Mouse (Mus musculus) hindbrain, embryonic 16.5 days (tissue): ENCODE measurements around the gene Smim20. TPM values are rescaled to one million over a fixed set of nuclear protein-coding genes. Genes with fewer than 3 reads are reported as not detected.

Source experiments
- ATAC-seq: fragments of 200-750 bp; cut with Nextera tagmentation; 2 replicates; pipeline ENCODE4 v1.8.0; 2017; ENCODE audit warnings: moderate TSS enrichment, moderate library complexity
- H3K27ac ChIP-seq: fragments of 300-500 bp; sonication (generic); 2 replicates; pipeline ENCODE4 v1.5.1; 2014; ENCODE audit warnings: low read depth, mild to moderate bottlenecking, control low read depth, low read length, moderate library complexity
- H3K27me3 ChIP-seq: fragments of 300-500 bp; sonication (generic); replicated peaks from 2 replicates; pipeline ENCODE4 v1.6.1; 2014; ENCODE audit warnings: low read length; ENCODE audit not compliant: control insufficient read depth, insufficient read depth
- H3K36me3 ChIP-seq: fragments of 300-500 bp; sonication (generic); 2 replicates; pipeline ENCODE4 v1.6.1; 2014; ENCODE audit warnings: mild to moderate bottlenecking, low read length, moderate library complexity, mixed read lengths; ENCODE audit not compliant: control insufficient read depth, insufficient read depth
- H3K4me1 ChIP-seq: fragments of 300-500 bp; sonication (generic); 2 replicates; pipeline ENCODE4 v1.6.1; 2014; ENCODE audit warnings: low read depth, low read length; ENCODE audit not compliant: control insufficient read depth, insufficient read depth
- H3K4me2 ChIP-seq: fragments of 300-500 bp; sonication (generic); 2 replicates; pipeline ENCODE4 v1.6.1; 2014; ENCODE audit warnings: mild to moderate bottlenecking, low read length, control low read depth, moderate library complexity
- H3K4me3 ChIP-seq: fragments of 300-500 bp; sonication (generic); 2 replicates; pipeline ENCODE4 v1.5.1; 2014; ENCODE audit warnings: mild to moderate bottlenecking, low read length, control low read depth, moderate library complexity
- H3K9ac ChIP-seq: fragments of 300-500 bp; sonication (generic); 2 replicates; pipeline ENCODE4 v1.6.1; 2014; ENCODE audit warnings: low read depth, mild to moderate bottlenecking, control low read depth, low read length, moderate library complexity
- H3K9me3 ChIP-seq: fragments of 300-500 bp; sonication (generic); 2 replicates; pipeline ENCODE4 v1.6.1; 2014; ENCODE audit warnings: mild to moderate bottlenecking, low read length, moderate library complexity; ENCODE audit not compliant: control insufficient read depth
- WGBS: fragments of 180-500 bp; shearing (Covaris S2); extraction: QIAGEN DNeasy Blood & Tissue Kit; methylation state at CpG from one replicate; pipeline ENCODE4 v1.1.7; 2014; 5-methylcytosine and 5-hydroxymethylcytosine counted together
- polyA plus RNA-seq: library from polyadenylated mRNA; unstranded; fragments of >200 nt; fragmentation: Nextera tagmentation; extraction: Ambion mirVana; gene quantifications from 2 replicates; pipeline ENCODE4 v1.2.1, GENCODE M21; 2015

The Smim20 gene
- polyA plus RNA-seq, 1 experiment from 2014 or later, result 80.1 TPM

GRCm38 (mm10) chr5:53315829-53316228 lies 48.9 kb downstream of the Smim20 start:
- H3K4me1 ChIP-seq, result no peaks in the 10 kb centered on the region
- H3K4me2 ChIP-seq, result no peak overlapping the region
- ATAC-seq, result no peak
- no peak overlapping the region for H3K27ac ChIP-seq
- WGBS, result 66% methylated on average over 2 of the region's 2 CpGs
- no peaks in the 10 kb centered on the region for H3K9me3 ChIP-seq
- H3K4me3 ChIP-seq, result no peak overlapping the region
- H3K27me3 ChIP-seq, result no peaks in the 10 kb centered on the region
- H3K36me3 ChIP-seq, result no peaks in the 10 kb centered on the region
- H3K9ac ChIP-seq, result no peak overlapping the region

- Histone ChIP-seq H3K27ac (no peak overlapping the region), H3K9me3 (no peaks in the 10 kb centered on the region), H3K4me3 (no peak overlapping the region), H3K4me2 (no peak overlapping the region), H3K36me3 (no peaks in the 10 kb centered on the region), H3K9ac (no peak overlapping the region), H3K4me1 (no peaks in the 10 kb centered on the region), H3K27me3 (no peaks in the 10 kb centered on the region)
- WGBS, result 82% methylated on average over 3 of the region's 3 CpGs
- no peak for ATAC-seq
These were observed 50.5 kb downstream of the Smim20 start for GRCm38 (mm10) chr5:53317396-53317795.

GRCm38 (mm10) chr5:53317885-53318466 lies 51.1 kb downstream of the Smim20 start:
- WGBS, result 84% methylated on average over 7 of the region's 7 CpGs
- H3K4me1 ChIP-seq, result no peaks in the 10 kb centered on the region
- no peaks in the 10 kb centered on the region for H3K27me3 ChIP-seq
- no peaks in the 10 kb centered on the region for H3K9me3 ChIP-seq
- no peak overlapping the region for H3K4me3 ChIP-seq
- no peak overlapping the region for H3K4me2 ChIP-seq
- no peak overlapping the region for H3K27ac ChIP-seq
- H3K9ac ChIP-seq, result no peak overlapping the region
- H3K36me3 ChIP-seq, result no peaks in the 10 kb centered on the region
- no peak for ATAC-seq

- no peak overlapping the region for H3K4me3 ChIP-seq
- WGBS, result 75% methylated on average over 3 of the region's 3 CpGs
These were observed 53.4 kb downstream of the Smim20 start for GRCm38 (mm10) chr5:53320331-53320730.

GRCm38 (mm10) chr5:53321901-53322300 lies 55.0 kb downstream of the Smim20 start:
- no peak for ATAC-seq
- H3K27me3 ChIP-seq, result no peaks in the 10 kb centered on the region
- no peak overlapping the region for H3K4me2 ChIP-seq
- H3K4me1 ChIP-seq, result peaks cover 3% of the 10 kb centered on the region
- no peak overlapping the region for H3K27ac ChIP-seq
- H3K9ac ChIP-seq, result no peak overlapping the region
- H3K4me3 ChIP-seq, result no peak overlapping the region
- WGBS, result 94% methylated on average over 9 of the region's 9 CpGs
- H3K36me3 ChIP-seq, result no peaks in the 10 kb centered on the region
- no peaks in the 10 kb centered on the region for H3K9me3 ChIP-seq

More at GRCm38 (mm10) chr5:53320331-53320730, 53.4 kb downstream of the Smim20 start:
- no peak for ATAC-seq
- Histone ChIP-seq H3K27me3 (no peaks in the 10 kb centered on the region), H3K4me2 (no peak overlapping the region), H3K27ac (no peak overlapping the region), H3K9me3 (no peaks in the 10 kb centered on the region), H3K9ac (no peak overlapping the region), H3K36me3 (no peaks in the 10 kb centered on the region), H3K4me1 (no peaks in the 10 kb centered on the region; the same call in 1 of the 2 replicates)

- no peak for ATAC-seq
- H3K9ac ChIP-seq, result no peak overlapping the region
- H3K9me3 ChIP-seq, result no peaks in the 10 kb centered on the region
- 85% methylated on average over 11 of the region's 11 CpGs for WGBS
- H3K27me3 ChIP-seq, result no peaks in the 10 kb centered on the region
- peaks cover 3% of the 10 kb centered on the region for H3K4me1 ChIP-seq
- no peak overlapping the region for H3K27ac ChIP-seq
- no peaks in the 10 kb centered on the region for H3K36me3 ChIP-seq
- no peak overlapping the region for H3K4me3 ChIP-seq
- no peak overlapping the region for H3K4me2 ChIP-seq
These were observed 55.6 kb downstream of the Smim20 start for GRCm38 (mm10) chr5:53322471-53322870.

GRCm38 (mm10) chr5:53323121-53323520 lies 56.2 kb downstream of the Smim20 start:
- Histone ChIP-seq H3K4me1 (peaks cover 3% of the 10 kb centered on the region), H3K4me3 (no peak overlapping the region), H3K27ac (no peak overlapping the region), H3K9ac (no peak overlapping the region), H3K36me3 (no peaks in the 10 kb centered on the region), H3K9me3 (no peaks in the 10 kb centered on the region), H3K4me2 (no peak overlapping the region), H3K27me3 (no peaks in the 10 kb centered on the region)
- 80% methylated on average over 7 of the region's 7 CpGs for WGBS
- ATAC-seq, result no peak

- Histone ChIP-seq H3K4me1 (peaks cover 3% of the 10 kb centered on the region), H3K9ac (no peak overlapping the region), H3K27me3 (no peaks in the 10 kb centered on the region), H3K9me3 (no peaks in the 10 kb centered on the region), H3K4me3 (no peak overlapping the region), H3K36me3 (no peaks in the 10 kb centered on the region), H3K27ac (no peak overlapping the region), H3K4me2 (no peak overlapping the region)
- WGBS, result 79% methylated on average over 3 of the region's 3 CpGs
- no peak for ATAC-seq
These were observed 57.4 kb downstream of the Smim20 start for GRCm38 (mm10) chr5:53324256-53324655.

- H3K27me3 ChIP-seq, result no peaks in the 10 kb centered on the region; the same call in 1 of the 2 replicates
- H3K9ac ChIP-seq, result no peak overlapping the region
- H3K36me3 ChIP-seq, result no peaks in the 10 kb centered on the region
- peaks cover 3% of the 10 kb centered on the region for H3K4me1 ChIP-seq
- no peak overlapping the region for H3K4me2 ChIP-seq
- no peak for ATAC-seq
- WGBS, result 17% methylated on average over 6 of the region's 6 CpGs
- H3K9me3 ChIP-seq, result no peaks in the 10 kb centered on the region
- H3K27ac ChIP-seq, result no peak overlapping the region
- H3K4me3 ChIP-seq, result no peak overlapping the region
These were observed 57.9 kb downstream of the Smim20 start for GRCm38 (mm10) chr5:53324791-53325190.
